Mouse (Mus musculus) liver, embryonic 16.5 days (tissue): Measurements from ENCODE around the gene Sec61b. TPM values are rescaled to one million over a fixed set of nuclear protein-coding genes. Genes with fewer than 3 reads are reported as not detected.

Source experiments
- ATAC-seq: fragments of 200-750 bp; cut with Nextera tagmentation; 2 replicates; pipeline ENCODE4 v1.8.0; 2017; ENCODE audit warnings: low read depth, mild to moderate bottlenecking, moderate number of reproducible peaks, moderate library complexity
- H3K27ac ChIP-seq: fragments of 300-500 bp; sonication (generic); 2 replicates; pipeline ENCODE4 v1.5.1; 2014; ENCODE audit warnings: mild to moderate bottlenecking, low read length
- H3K27me3 ChIP-seq: fragments of 300-500 bp; sonication (generic); 2 replicates; pipeline ENCODE4 v1.6.1; 2014; ENCODE audit warnings: low read depth, low read length, mixed read lengths; ENCODE audit not compliant: control insufficient read depth, insufficient read depth
- H3K36me3 ChIP-seq: fragments of 300-500 bp; sonication (generic); 2 replicates; pipeline ENCODE4 v1.6.1; 2014; ENCODE audit warnings: mild to moderate bottlenecking; ENCODE audit not compliant: control insufficient read depth, insufficient read depth
- H3K4me1 ChIP-seq: fragments of 300-500 bp; sonication (generic); 2 replicates; pipeline ENCODE4 v1.6.1; 2014; ENCODE audit warnings: low read depth, low read length, mixed read lengths; ENCODE audit not compliant: control insufficient read depth
- H3K4me2 ChIP-seq: fragments of 300-500 bp; sonication (generic); 2 replicates; pipeline ENCODE4 v1.6.1; 2014; ENCODE audit warnings: low read depth, low read length, mixed read lengths
- H3K4me3 ChIP-seq: fragments of 300-500 bp; sonication (generic); 2 replicates; pipeline ENCODE4 v1.5.1; 2014; ENCODE audit warnings: low read depth, mild to moderate bottlenecking, low read length
- H3K9ac ChIP-seq: fragments of 300-500 bp; sonication (generic); 2 replicates; pipeline ENCODE4 v1.6.1; 2014; ENCODE audit warnings: low read depth, low read length
- H3K9me3 ChIP-seq: fragments of 300-500 bp; sonication (generic); replicated peaks from 2 replicates; pipeline ENCODE4 v1.6.1; 2016; ENCODE audit warnings: low read length; ENCODE audit not compliant: control insufficient read depth
- WGBS: fragments of 180-500 bp; shearing (Covaris S2); extraction: QIAGEN DNeasy Blood & Tissue Kit; methylation state at CpG from one replicate; pipeline ENCODE4 v1.1.7; 2014; ENCODE audit not compliant: insufficient replicate concordance; 5-methylcytosine and 5-hydroxymethylcytosine counted together
- polyA plus RNA-seq: library from polyadenylated mRNA; unstranded; fragments of >200 nt; fragmentation: Nextera tagmentation; extraction: Ambion mirVana; gene quantifications from 2 replicates; pipeline ENCODE4 v1.2.1, GENCODE M21; 2015

Sec61b gene
- polyA plus RNA-seq = 217 and 226 TPM in 2 replicates

- peak within 1 kb of the TSS; percentile 94 for H3K27ac ChIP-seq
- no peaks in the 10 kb centered on the region for H3K27me3 ChIP-seq
- H3K9me3 ChIP-seq = no peaks in the 10 kb centered on the region
- H3K4me3 ChIP-seq = peak within 1 kb of the TSS; percentile 96
- H3K4me2 ChIP-seq = peak within 1 kb of the TSS; percentile 86
- WGBS = under 1% methylated on average over 58 of the region's 58 CpGs
- peak within 1 kb of the TSS; percentile 88 for H3K9ac ChIP-seq
- peak; percentile 97 for ATAC-seq
- H3K36me3 ChIP-seq = peaks cover 30% of the 10 kb centered on the region
- peaks cover 19% of the 10 kb centered on the region for H3K4me1 ChIP-seq
These were observed at the start of gene Sec61b, which contains the start of gene Alg2 for GRCm38 (mm10) chr4:47473968-47474729. Gene Sec61b (plus strand): TSS chr4:47474658. Gene Alg2 (minus strand): TSS chr4:47474333.

- Histone ChIP-seq H3K27me3 (no peaks in the 10 kb centered on the region), H3K4me2 (no peak overlapping the region), H3K4me1 (no peaks in the 10 kb centered on the region), H3K4me3 (no peak overlapping the region), H3K27ac (no peak overlapping the region), H3K9me3 (no peaks in the 10 kb centered on the region), H3K9ac (no peak overlapping the region), H3K36me3 (no peaks in the 10 kb centered on the region)
- WGBS = 68% methylated on average over 16 of the region's 16 CpGs
- ATAC-seq = no peak
These were observed 49.1 kb upstream of the Sec61b start for GRCm38 (mm10) chr4:47425247-47425830.

GRCm38 (mm10) chr4:47427606-47428005 is 46.9 kb upstream of the Sec61b start:
- no peaks in the 10 kb centered on the region for H3K36me3 ChIP-seq
- WGBS = 50% methylated on average over 3 of the region's 3 CpGs
- H3K4me1 ChIP-seq = no peaks in the 10 kb centered on the region
- H3K4me3 ChIP-seq = no peak overlapping the region
- H3K9me3 ChIP-seq = no peaks in the 10 kb centered on the region
- ATAC-seq = no peak
- H3K27me3 ChIP-seq = no peaks in the 10 kb centered on the region
- no peak overlapping the region for H3K4me2 ChIP-seq
- no peak overlapping the region for H3K27ac ChIP-seq
- H3K9ac ChIP-seq = no peak overlapping the region

- H3K4me2 ChIP-seq = no peak overlapping the region
- H3K9me3 ChIP-seq = no peaks in the 10 kb centered on the region
- 37% methylated on average over 6 of the region's 6 CpGs for WGBS
- H3K4me1 ChIP-seq = no peaks in the 10 kb centered on the region
- H3K4me3 ChIP-seq = no peak overlapping the region
- no peak overlapping the region for H3K9ac ChIP-seq
- no peaks in the 10 kb centered on the region for H3K36me3 ChIP-seq
- H3K27ac ChIP-seq = no peak overlapping the region
- H3K27me3 ChIP-seq = no peaks in the 10 kb centered on the region
- no peak for ATAC-seq
These were observed 43.9 kb upstream of the Sec61b start for GRCm38 (mm10) chr4:47430557-47430956.

- no peak overlapping the region for H3K27ac ChIP-seq
- no peak for ATAC-seq
- no peak overlapping the region for H3K9ac ChIP-seq
- 65% methylated on average over 5 of the region's 5 CpGs for WGBS
- no peaks in the 10 kb centered on the region for H3K36me3 ChIP-seq
- H3K4me1 ChIP-seq = no peaks in the 10 kb centered on the region
- no peak overlapping the region for H3K4me3 ChIP-seq
- no peak overlapping the region for H3K4me2 ChIP-seq
- H3K9me3 ChIP-seq = no peaks in the 10 kb centered on the region
- no peaks in the 10 kb centered on the region for H3K27me3 ChIP-seq
These were observed 43.4 kb upstream of the Sec61b start for GRCm38 (mm10) chr4:47431081-47431480.

GRCm38 (mm10) chr4:47432766-47433165 is 41.7 kb upstream of the Sec61b start:
- Histone ChIP-seq H3K4me1 (peaks cover 4% of the 10 kb centered on the region), H3K27me3 (peaks cover 3% of the 10 kb centered on the region; the same call in 1 of the 2 replicates), H3K4me2 (no peak overlapping the region), H3K9ac (no peak overlapping the region), H3K36me3 (no peaks in the 10 kb centered on the region), H3K9me3 (no peaks in the 10 kb centered on the region), H3K4me3 (no peak overlapping the region), H3K27ac (no peak overlapping the region)
- 67% methylated on average over 7 of the region's 7 CpGs for WGBS
- no peak for ATAC-seq

GRCm38 (mm10) chr4:47435131-47435530 is 39.3 kb upstream of the Sec61b start:
- Histone ChIP-seq H3K4me2 (no peak overlapping the region), H3K27me3 (peaks cover 3% of the 10 kb centered on the region; the same call in 1 of the 2 replicates), H3K9me3 (no peaks in the 10 kb centered on the region), H3K4me3 (no peak overlapping the region), H3K27ac (no peak overlapping the region), H3K9ac (no peak overlapping the region), H3K4me1 (peaks cover 4% of the 10 kb centered on the region), H3K36me3 (no peaks in the 10 kb centered on the region)
- no peak for ATAC-seq
- WGBS = 65% methylated on average over 12 of the region's 12 CpGs

- Histone ChIP-seq H3K27me3 (peaks cover 3% of the 10 kb centered on the region; the same call in 1 of the 2 replicates), H3K36me3 (no peaks in the 10 kb centered on the region), H3K4me1 (peaks cover 4% of the 10 kb centered on the region), H3K4me3 (no peak overlapping the region), H3K27ac (no peak overlapping the region), H3K9ac (no peak overlapping the region), H3K4me2 (no peak overlapping the region), H3K9me3 (no peaks in the 10 kb centered on the region)
- 53% methylated on average over 28 of the region's 28 CpGs for WGBS
- no peak for ATAC-seq
These were observed 38.7 kb upstream of the Sec61b start for GRCm38 (mm10) chr4:47435566-47436360.
